Mouse (Mus musculus) intestine, embryonic 16.5 days (tissue): Measurements from ENCODE around the gene Tgfbr3l. TPM values are rescaled to one million over a fixed set of nuclear protein-coding genes. Genes with fewer than 3 reads are reported as not detected.

Experiments used
- ATAC-seq: fragments of 200-750 bp; cut with Nextera tagmentation; 2 replicates; pipeline ENCODE4 v1.8.0; 2017; ENCODE audit warnings: moderate TSS enrichment, moderate library complexity
- H3K27ac ChIP-seq: fragments of 300-500 bp; sonication (generic); 2 replicates; pipeline ENCODE4 v1.5.1; 2014; ENCODE audit warnings: mild to moderate bottlenecking, low read length
- H3K27me3 ChIP-seq: fragments of 300-500 bp; sonication (generic); replicated peaks from 2 replicates; pipeline ENCODE4 v1.6.1; 2014; ENCODE audit warnings: low read length, control low read depth, mixed read lengths; ENCODE audit not compliant: control insufficient read depth, insufficient read depth
- H3K36me3 ChIP-seq: fragments of 300-500 bp; sonication (generic); 2 replicates; pipeline ENCODE4 v1.6.1; 2014; ENCODE audit warnings: low read length, control low read depth; ENCODE audit not compliant: control insufficient read depth, insufficient read depth
- H3K4me1 ChIP-seq: fragments of 300-500 bp; sonication (generic); 2 replicates; pipeline ENCODE4 v1.6.1; 2014; ENCODE audit warnings: low read length, control low read depth, mixed read lengths; ENCODE audit not compliant: control insufficient read depth, insufficient read depth
- H3K4me2 ChIP-seq: fragments of 300-500 bp; sonication (generic); 2 replicates; pipeline ENCODE4 v1.6.1; 2014; ENCODE audit warnings: low read depth, low read length, control low read depth
- H3K4me3 ChIP-seq: fragments of 300-500 bp; sonication (generic); 2 replicates; pipeline ENCODE4 v1.5.1; 2014; ENCODE audit warnings: mild to moderate bottlenecking, low read length
- H3K9ac ChIP-seq: fragments of 300-500 bp; sonication (generic); 2 replicates; pipeline ENCODE4 v1.6.1; 2014; ENCODE audit warnings: low read depth, low read length
- H3K9me3 ChIP-seq: fragments of 300-500 bp; sonication (generic); 2 replicates; pipeline ENCODE4 v1.6.1; 2016; ENCODE audit warnings: low read length, control low read depth; ENCODE audit not compliant: control insufficient read depth
- WGBS: fragments of 180-500 bp; shearing (Covaris S2); extraction: QIAGEN DNeasy Blood & Tissue Kit; methylation state at CpG from one replicate; pipeline ENCODE4 v1.1.7; 2014; 5-methylcytosine and 5-hydroxymethylcytosine counted together
- polyA plus RNA-seq: library from polyadenylated mRNA; unstranded; fragments of >200 nt; fragmentation: Nextera tagmentation; extraction: Ambion mirVana; gene quantifications from 2 replicates; pipeline ENCODE4 v1.2.1, GENCODE M21; 2015

The Tgfbr3l gene
- polyA plus RNA-seq, 1 experiment from 2014 or later: 2.4 TPM

DNA sequence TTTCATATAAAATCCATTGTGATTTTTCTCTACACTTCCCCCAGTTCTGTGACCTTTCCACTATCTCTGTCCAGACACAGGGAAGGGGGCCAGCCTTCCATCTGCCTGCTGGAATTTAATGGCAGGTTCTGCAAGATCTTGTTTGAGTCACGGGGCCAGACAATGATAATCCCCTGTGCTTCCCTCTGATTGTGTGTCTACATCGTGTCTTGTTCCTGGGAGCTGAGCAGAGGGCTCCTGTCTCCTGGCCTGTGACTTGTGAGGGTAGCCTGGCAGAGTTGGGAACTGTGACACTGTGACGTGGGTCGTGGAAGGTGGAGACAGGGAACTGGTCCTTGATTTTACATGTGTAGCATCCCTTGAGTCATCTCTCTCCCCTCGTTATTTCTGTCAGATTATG, 18.2 kb upstream of the Tgfbr3l start:
- ATAC-seq: no peak
- Histone ChIP-seq H3K4me3 (no peak overlapping the region), H3K27me3 (no peaks in the 10 kb centered on the region), H3K4me2 (no peak overlapping the region), H3K9ac (no peak overlapping the region), H3K9me3 (no peaks in the 10 kb centered on the region), H3K36me3 (no peaks in the 10 kb centered on the region), H3K27ac (no peak overlapping the region), H3K4me1 (peaks cover 16% of the 10 kb centered on the region; the same call in 1 of the 2 replicates)
- 73% methylated on average over 5 of the region's 5 CpGs for WGBS

DNA sequence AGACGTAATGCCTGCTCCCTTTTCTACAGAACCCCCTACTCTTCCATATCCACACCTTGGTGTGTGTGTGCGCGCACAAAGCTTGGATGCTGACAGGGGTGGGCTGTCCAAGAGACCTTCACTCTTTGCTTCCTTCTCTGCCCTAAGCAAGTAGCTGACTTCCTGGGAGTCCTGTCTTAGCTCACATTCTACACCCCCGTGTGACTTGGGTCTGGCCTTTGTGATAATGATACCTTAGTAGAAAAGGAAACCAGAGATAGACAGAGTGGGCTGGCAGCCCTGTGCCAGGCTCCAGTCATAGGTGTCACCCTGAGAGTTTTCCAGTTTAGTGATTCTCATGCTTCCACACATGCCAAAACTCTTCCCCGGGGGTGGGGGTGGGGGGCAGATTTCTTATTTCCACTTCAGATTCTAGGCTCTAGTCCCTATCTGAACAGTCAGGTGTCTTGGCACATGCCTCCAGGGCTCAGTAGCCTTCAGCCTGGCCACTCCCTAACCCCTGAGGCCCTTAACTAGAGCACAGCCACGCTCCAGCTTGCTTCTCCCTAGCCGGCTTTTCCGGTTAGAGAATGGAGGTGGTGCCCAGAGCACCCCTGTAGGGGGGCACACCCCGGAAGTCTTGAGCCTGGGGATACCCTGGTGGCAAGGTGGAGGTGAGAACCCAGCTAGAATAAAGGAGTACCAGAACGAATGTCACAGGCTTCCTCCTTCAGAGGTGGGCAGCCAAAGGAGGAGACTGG, 17.2 kb upstream of the Tgfbr3l start:
- Histone ChIP-seq H3K4me1 (peaks cover 16% of the 10 kb centered on the region; the same call in 1 of the 2 replicates), H3K9me3 (no peaks in the 10 kb centered on the region), H3K27ac (peak overlapping the region; percentile 16), H3K4me3 (no peak overlapping the region), H3K27me3 (no peaks in the 10 kb centered on the region), H3K9ac (0 out of 2 replicates have a peak overlapping the region, but pooled peaks have one; percentile 11), H3K4me2 (0 out of 2 replicates have a peak overlapping the region, but pooled peaks have one; percentile 2), H3K36me3 (no peaks in the 10 kb centered on the region)
- peak; percentile 81 for ATAC-seq
- WGBS: 52% methylated on average over 10 of the region's 10 CpGs

DNA sequence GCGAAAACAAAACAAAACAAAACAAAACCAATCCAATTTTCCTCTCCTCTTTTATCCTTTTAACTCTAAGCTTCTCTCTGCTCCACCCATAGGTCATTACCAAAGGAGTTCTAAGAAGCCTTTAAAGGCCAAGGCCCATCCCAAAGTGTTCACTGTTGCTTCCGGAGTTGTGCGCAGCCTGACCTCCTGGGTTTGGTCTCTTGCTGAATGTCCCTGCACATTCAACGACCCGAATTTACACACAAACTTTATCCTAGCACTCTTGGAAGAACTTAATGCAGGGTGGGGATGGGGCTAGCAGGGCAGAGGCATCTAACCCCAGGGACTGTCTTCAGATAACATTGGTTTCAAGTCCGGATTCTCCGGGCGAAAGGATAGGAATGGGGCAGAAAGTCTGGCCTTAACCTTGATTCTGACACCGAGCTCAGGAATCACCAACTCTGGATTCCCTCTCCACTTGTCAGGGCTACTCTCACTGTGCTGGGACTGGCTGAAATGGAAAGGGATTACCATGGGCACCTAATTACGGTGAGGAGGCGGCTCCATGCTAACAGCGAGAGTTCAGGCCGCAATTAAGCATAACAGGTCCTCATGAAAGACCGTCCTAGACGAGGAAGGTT, 10.1 kb upstream of the Tgfbr3l start:
- Histone ChIP-seq H3K27me3 (no peaks in the 10 kb centered on the region), H3K27ac (peak overlapping the region; percentile 99), H3K36me3 (0 out of 2 replicates have a peak, but pooled peaks cover under 1% of the 10 kb centered on the region), H3K4me1 (peaks cover 29% of the 10 kb centered on the region), H3K4me3 (peak overlapping the region; percentile 86), H3K9me3 (no peaks in the 10 kb centered on the region), H3K9ac (peak overlapping the region; percentile 81), H3K4me2 (peak overlapping the region; percentile 73)
- ATAC-seq: no peak
- 18% methylated on average over 15 of the region's 15 CpGs for WGBS

DNA sequence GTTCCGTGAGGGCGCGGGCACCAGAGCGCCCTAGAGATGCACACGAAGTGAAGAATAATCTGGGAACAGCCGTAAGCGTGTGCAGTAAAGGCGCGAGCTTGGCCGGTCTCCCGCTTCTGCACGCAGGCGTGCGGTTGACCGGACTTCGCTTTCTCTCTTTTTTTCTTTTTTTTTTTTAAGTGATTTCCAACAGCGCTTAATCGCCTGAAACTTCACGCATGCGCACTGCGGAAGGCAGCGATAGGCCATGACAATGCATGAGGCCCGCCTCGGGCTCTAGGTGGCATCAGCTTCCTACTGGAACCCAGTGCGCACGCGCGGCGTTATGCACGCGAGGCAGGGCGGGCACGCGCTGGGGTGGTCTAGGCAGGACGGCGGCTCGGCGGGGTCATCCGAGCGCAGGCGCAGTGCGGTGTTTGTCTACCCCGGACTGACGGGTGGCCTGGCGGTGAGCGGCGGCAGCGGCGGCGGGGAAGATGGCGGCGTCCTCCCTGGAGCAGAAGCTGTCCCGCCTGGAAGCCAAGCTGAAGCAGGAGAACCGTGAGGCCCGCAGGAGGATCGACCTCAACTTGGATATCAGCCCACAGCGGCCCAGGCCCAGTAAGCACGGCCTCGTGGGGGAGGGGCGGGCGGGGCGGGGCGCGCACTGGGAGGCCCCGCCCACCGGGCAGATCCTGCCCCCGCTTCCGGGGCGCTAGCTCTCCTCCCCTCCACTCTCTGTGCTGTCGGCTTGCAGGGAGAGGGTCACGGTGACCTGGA, 9.4 kb upstream of the Tgfbr3l start, which contains the start of the genes Map2k7 and Gm49320:
Gene Map2k7, plus strand, starts transcription at position 307 of the 759 bp plus-strand sequence.
Gene Gm49320, plus strand, starts transcription at position 432 of the 759 bp plus-strand sequence.
- peak; percentile 93 for ATAC-seq
- H3K9ac ChIP-seq: peak within 1 kb of the TSS; percentile 84
- under 1% methylated on average over 71 of the region's 71 CpGs for WGBS
- peak within 1 kb of the TSS; percentile 84 for H3K4me2 ChIP-seq
- H3K36me3 ChIP-seq: peaks cover 4% of the 10 kb centered on the region; the same call in 1 of the 2 replicates
- H3K27me3 ChIP-seq: no peaks in the 10 kb centered on the region
- H3K27ac ChIP-seq: peak within 1 kb of the TSS; percentile 99
- H3K4me3 ChIP-seq: peak within 1 kb of the TSS; percentile 86
- no peaks in the 10 kb centered on the region for H3K9me3 ChIP-seq
- peaks cover 29% of the 10 kb centered on the region for H3K4me1 ChIP-seq

DNA sequence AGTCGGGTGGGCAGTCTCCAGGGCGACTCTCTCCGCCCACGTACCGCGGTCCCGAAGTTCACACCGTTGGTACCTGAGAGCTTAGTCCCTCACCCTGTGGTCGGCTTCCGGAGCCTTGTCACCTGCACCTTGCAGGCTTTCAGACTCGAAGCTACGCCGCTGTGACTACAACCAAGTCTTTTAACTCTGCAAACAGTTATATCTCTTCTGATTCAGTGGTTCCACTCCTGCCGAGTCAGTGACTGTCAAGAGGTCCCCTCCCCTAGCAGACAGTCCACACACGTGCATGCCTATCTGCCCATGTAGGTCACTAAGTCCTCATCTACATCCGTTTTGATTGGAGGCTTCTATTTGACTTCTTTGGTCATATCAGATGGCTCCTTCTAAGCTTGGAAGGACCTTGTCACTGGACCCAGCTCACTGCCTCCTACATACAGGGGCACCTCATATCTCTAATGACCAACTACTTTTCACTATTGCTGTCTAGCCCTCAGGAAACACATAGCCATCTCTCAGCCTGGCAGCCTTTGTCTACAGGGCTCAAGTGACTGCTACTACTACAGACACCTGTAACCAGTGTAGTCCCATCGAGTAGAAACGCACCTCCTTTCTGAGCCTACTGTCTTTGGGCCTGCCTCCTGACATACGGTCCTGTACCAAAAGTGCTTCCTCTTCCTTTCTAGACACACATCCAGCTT, 8.7 kb upstream of the Tgfbr3l start:
- peak overlapping the region; percentile 84 for H3K9ac ChIP-seq
- peak overlapping the region; percentile 86 for H3K4me3 ChIP-seq
- peak overlapping the region; percentile 84 for H3K4me2 ChIP-seq
- no peaks in the 10 kb centered on the region for H3K9me3 ChIP-seq
- peak; percentile 45 for ATAC-seq
- H3K4me1 ChIP-seq: peaks cover 29% of the 10 kb centered on the region
- peak overlapping the region; percentile 93 for H3K27ac ChIP-seq
- 10% methylated on average over 19 of the region's 19 CpGs for WGBS
- H3K36me3 ChIP-seq: peaks cover 11% of the 10 kb centered on the region
- no peaks in the 10 kb centered on the region for H3K27me3 ChIP-seq

DNA sequence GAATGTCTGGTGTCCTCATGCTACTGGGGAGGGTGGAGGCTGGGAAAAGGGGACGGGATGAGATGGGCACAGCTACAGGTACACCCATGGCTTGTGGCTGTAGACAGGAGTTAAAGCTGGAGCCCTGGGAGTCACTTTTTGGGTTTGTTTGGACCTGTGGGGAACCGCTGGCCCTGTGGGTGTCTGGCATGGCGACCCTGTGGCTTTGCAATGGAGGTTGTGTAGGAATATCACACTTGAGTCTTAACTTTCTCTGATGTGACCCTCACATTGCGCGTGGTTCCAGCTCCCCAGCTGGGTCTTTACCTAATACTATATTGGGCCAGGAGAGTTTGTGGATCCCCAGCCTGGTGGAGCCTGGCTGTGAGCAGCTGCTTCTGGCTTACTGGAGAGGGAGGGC, 3.0 kb upstream of the Tgfbr3l start:
- no peak overlapping the region for H3K4me2 ChIP-seq
- no peaks in the 10 kb centered on the region for H3K9me3 ChIP-seq
- H3K36me3 ChIP-seq: peaks cover 25% of the 10 kb centered on the region
- no peak overlapping the region for H3K4me3 ChIP-seq
- H3K27me3 ChIP-seq: no peaks in the 10 kb centered on the region
- H3K27ac ChIP-seq: no peak overlapping the region
- no peak for ATAC-seq
- no peak overlapping the region for H3K9ac ChIP-seq
- H3K4me1 ChIP-seq: peaks cover 21% of the 10 kb centered on the region
- 95% methylated on average over 5 of the region's 5 CpGs for WGBS

DNA sequence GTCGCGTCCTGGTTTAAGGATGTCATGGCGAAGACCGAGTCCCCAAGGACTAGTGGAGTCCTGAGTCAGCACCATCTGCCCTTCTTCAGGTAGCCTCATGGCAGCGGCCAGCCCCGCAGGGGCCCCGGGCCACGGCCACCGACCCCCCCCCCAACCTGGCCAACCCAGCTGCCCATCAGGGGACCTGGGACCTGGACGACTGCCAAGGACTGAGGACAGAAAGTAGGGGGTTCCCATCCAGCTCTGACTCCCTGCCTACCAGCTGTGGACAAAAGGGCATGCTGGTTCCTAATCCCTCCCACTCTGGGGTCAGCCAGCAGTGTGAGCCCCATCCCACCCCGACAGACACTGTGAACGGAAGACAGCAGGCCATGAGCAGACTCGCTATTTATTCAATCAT, 2.3 kb upstream of the Tgfbr3l start:
- no peak overlapping the region for H3K27ac ChIP-seq
- H3K4me2 ChIP-seq: no peak overlapping the region
- WGBS: 84% methylated on average over 13 of the region's 13 CpGs
- no peak overlapping the region for H3K4me3 ChIP-seq
- H3K4me1 ChIP-seq: peaks cover 16% of the 10 kb centered on the region; the same call in 1 of the 2 replicates
- no peaks in the 10 kb centered on the region for H3K27me3 ChIP-seq
- no peak overlapping the region for H3K9ac ChIP-seq
- H3K9me3 ChIP-seq: no peaks in the 10 kb centered on the region
- peaks cover 25% of the 10 kb centered on the region for H3K36me3 ChIP-seq
- no peak for ATAC-seq

DNA sequence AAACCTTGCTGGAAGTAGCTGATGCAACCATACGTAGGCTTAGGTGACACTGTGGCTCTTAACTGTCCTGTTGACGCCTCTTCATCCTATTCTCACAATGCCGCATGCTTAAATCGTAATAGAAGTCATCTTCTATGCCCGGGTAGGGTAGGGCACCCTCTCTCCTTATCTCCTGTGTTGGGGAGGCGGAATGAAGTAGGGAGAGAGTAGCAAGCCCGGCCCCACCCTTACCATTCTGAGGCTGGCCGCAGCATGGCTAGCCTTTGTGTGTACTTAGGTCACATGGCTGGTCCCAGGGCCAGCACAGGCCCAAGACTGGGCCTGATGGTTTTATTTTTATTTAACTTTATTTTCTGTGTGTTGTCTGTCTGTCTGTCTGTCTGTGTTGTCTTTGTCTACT, 773 bp upstream of the Tgfbr3l start:
- Histone ChIP-seq H3K4me1 (peaks cover 8% of the 10 kb centered on the region), H3K27ac (no peak overlapping the region), H3K9ac (no peak overlapping the region), H3K4me2 (no peak overlapping the region), H3K36me3 (peaks cover 25% of the 10 kb centered on the region), H3K27me3 (no peaks in the 10 kb centered on the region), H3K9me3 (no peaks in the 10 kb centered on the region), H3K4me3 (no peak overlapping the region)
- ATAC-seq: no peak
- 75% methylated on average over 8 of the region's 8 CpGs for WGBS
